Mouse (Mus musculus) T-helper 2 cell (primary cell): Measurements from ENCODE around the gene Hoxb2.

Experiments
- in situ Hi-C: fragments of 300-600 bp; cut with MboI, MseI; formaldehyde crosslinking; loops from one replicate; pipeline ENCODE4 v1.15.1; 2025; ENCODE audit warnings: high pct_unique_total_duplicates

The Hoxb2 gene

GRCm38 (mm10) chr11:96350341-96350624 is at the start of gene Hoxb2:
Gene Hoxb2 (plus strand): TSS chr11:96350525.
- in situ Hi-C loops: no loop called here

GRCm38 (mm10) chr11:96301064-96301431 is 49.3 kb upstream of the Hoxb2 start:
- in situ Hi-C loops: no loop called here

- in situ Hi-C loops: no loop called here
Measured at GRCm38 (mm10) chr11:96301837-96302236, 48.5 kb upstream of the Hoxb2 start.

GRCm38 (mm10) chr11:96302381-96303150 is 47.8 kb upstream of the Hoxb2 start:
- in situ Hi-C loops: no loop called here

GRCm38 (mm10) chr11:96303151-96304099 is 46.9 kb upstream of the Hoxb2 start, which contains the start of gene Hoxb5:
Gene Hoxb5 (plus strand): TSS chr11:96303336.
- in situ Hi-C loops: no loop called here

GRCm38 (mm10) chr11:96304381-96305195 is 45.7 kb upstream of the Hoxb2 start:
- in situ Hi-C loops: no loop called here

GRCm38 (mm10) chr11:96305505-96306182 is 44.7 kb upstream of the Hoxb2 start:
- in situ Hi-C loops: no loop called here

GRCm38 (mm10) chr11:96306183-96306907 is 44.0 kb upstream of the Hoxb2 start:
- in situ Hi-C loops: no loop called here

GRCm38 (mm10) chr11:96306908-96307269 is 43.4 kb upstream of the Hoxb2 start:
- in situ Hi-C loops: no loop called here

GRCm38 (mm10) chr11:96308763-96309162 is 41.6 kb upstream of the Hoxb2 start:
- in situ Hi-C loops: no loop called here

- in situ Hi-C loops: no loop called here
Measured at GRCm38 (mm10) chr11:96309288-96309687, 41.0 kb upstream of the Hoxb2 start.

GRCm38 (mm10) chr11:96310183-96310938 is 40.0 kb upstream of the Hoxb2 start:
- in situ Hi-C loops: no loop called here

GRCm38 (mm10) chr11:96311097-96311496 is 39.2 kb upstream of the Hoxb2 start:
- in situ Hi-C loops: no loop called here

GRCm38 (mm10) chr11:96311520-96312417 is 38.6 kb upstream of the Hoxb2 start:
- in situ Hi-C loops: no loop called here

- in situ Hi-C loops: no loop called here
Measured at GRCm38 (mm10) chr11:96313134-96313533, 37.2 kb upstream of the Hoxb2 start.

- in situ Hi-C loops: no loop called here
Measured at GRCm38 (mm10) chr11:96313806-96314428, 36.4 kb upstream of the Hoxb2 start.

- in situ Hi-C loops: no loop called here
Measured at GRCm38 (mm10) chr11:96314671-96315343, 35.5 kb upstream of the Hoxb2 start.

- in situ Hi-C loops: no loop called here
Measured at GRCm38 (mm10) chr11:96315344-96315681, 35.0 kb upstream of the Hoxb2 start.
